Mouse (Mus musculus) MEL (cell line): ENCODE measurements around the gene Fcgr1.

ENCODE experiments used
- CHD1 ChIP-seq: IDR thresholded peaks from 2 replicates; pipeline ENCODE4 v1.6.1; 2012; ENCODE audit warnings: low read depth, mild to moderate bottlenecking, inconsistent platforms, low read length, improper control_type of control experiment
- CHD2 ChIP-seq: IDR thresholded peaks from 2 replicates; pipeline ENCODE4 v1.6.1; 2011; ENCODE audit warnings: low read length, improper control_type of control experiment
- CTCF ChIP-seq, 3 experiments: IDR thresholded peaks in 2 of 3; conservative IDR thresholded peaks in 1 of 3; 2 replicates each; pipeline ENCODE4 v1.5.1; 2011 to 2012; ENCODE audit warnings: low read length in 3 of 3, low read depth in 2 of 3, mild to moderate bottlenecking in 2 of 3, improper control_type of control experiment in 1 of 3, inconsistent platforms in 1 of 3, mixed read lengths in 1 of 3, moderate library complexity in 1 of 3; ENCODE audit not compliant: control insufficient read depth in 1 of 3, insufficient read depth in 1 of 3, poor library complexity in 1 of 3, severe bottlenecking in 1 of 3
- ELF1 ChIP-seq: IDR thresholded peaks from 2 replicates; pipeline ENCODE4 v1.6.1; 2014; ENCODE audit warnings: low read depth, mild to moderate bottlenecking, inconsistent platforms, low read length, improper control_type of control experiment, moderate library complexity
- HCFC1 ChIP-seq: IDR thresholded peaks from 2 replicates; pipeline ENCODE4 v1.6.1; 2012; ENCODE audit warnings: low read depth, mild to moderate bottlenecking, inconsistent platforms, low read length, improper control_type of control experiment, moderate library complexity
- MAX ChIP-seq: IDR thresholded peaks from 2 replicates; pipeline ENCODE4 v1.6.1; 2011; ENCODE audit warnings: low read length, improper control_type of control experiment
- MXI1 ChIP-seq: IDR thresholded peaks from 2 replicates; pipeline ENCODE4 v1.6.1; 2011; ENCODE audit warnings: mild to moderate bottlenecking, low read depth, low read length, improper control_type of control experiment
- RAD21 ChIP-seq: IDR thresholded peaks from 2 replicates; pipeline ENCODE4 v1.6.1; 2011; ENCODE audit warnings: mild to moderate bottlenecking, low read depth, low read length, improper control_type of control experiment
- SIN3A ChIP-seq: IDR thresholded peaks from 2 replicates; pipeline ENCODE4 v1.6.1; 2012; ENCODE audit warnings: low read length, improper control_type of control experiment, inconsistent platforms
- TAL1 ChIP-seq: IDR thresholded peaks from 2 replicates; pipeline ENCODE4 v1.6.1; 2012; ENCODE audit warnings: mild to moderate bottlenecking, inconsistent platforms, low read length, moderate library complexity, mixed read lengths
- TBP ChIP-seq: IDR thresholded peaks from 2 replicates; pipeline ENCODE4 v1.8.0; 2011; ENCODE audit warnings: low read depth, low read length, improper control_type of control experiment

GRCm38 (mm10) chr3:96277800-96278624, 15.8 kb downstream of the Fcgr1 start:
- TF ChIP-seq MXI1 (no peak), SIN3A (no peak), MAX (no peak), CHD1 (no peak), TAL1 (no peak), HCFC1 (no peak), RAD21 (no peak), CTCF (IDR thresholded peaks at IDR 0.05 in 2 of 3, conservative IDR thresholded peaks at IDR 0.05 in 1 of 3; ENCODE audit: control insufficient read depth in 1 of 3, insufficient read depth in 1 of 3, low read depth in 2 of 3, low read length in 3 of 3, poor library complexity in 1 of 3, severe bottlenecking in 1 of 3) (peak in 2 of 3 experiments; percentile 93 to 100; a peak in 4 of 6 replicates), TBP (peak; percentile 65), ELF1 (no peak), CHD2 (no peak)
